Mouse (Mus musculus) heart, postnatal 0 days (tissue): ENCODE measurements at regions not wholly inside any gene's neighbourhood (a gene's known extent, or its start where the extent isn't known, plus 50 kb on each side); places are given as distances from the start of the nearest gene placed in this dataset.
"Not testable (repeated sequence)": the region's sequence is repeated elsewhere in the genome, so short reads cannot be mapped to it uniquely, and the experiment has no call there.

Experiments
- ATAC-seq: fragments of 200-750 bp; cut with Nextera tagmentation; 2 replicates; pipeline ENCODE4 v1.8.0; 2017; ENCODE audit warnings: low read depth, moderate number of reproducible peaks, moderate library complexity; ENCODE audit not compliant: insufficient read depth
- DNase-seq: peaks from one replicate; pipeline ENCODE4 v3.0.0-alpha.2; 2016; ENCODE audit warnings: low spot score
- H3K27ac ChIP-seq: fragments of 300-500 bp; sonication (generic); 2 replicates; pipeline ENCODE4 v1.5.1; 2014; ENCODE audit warnings: low read depth, mild to moderate bottlenecking
- H3K27me3 ChIP-seq: fragments of 300-500 bp; sonication (generic); 2 replicates; pipeline ENCODE4 v1.6.1; 2014; ENCODE audit warnings: low read length, mixed read lengths; ENCODE audit not compliant: control insufficient read depth, insufficient read depth
- H3K36me3 ChIP-seq: fragments of 300-500 bp; sonication (generic); replicated peaks from 2 replicates; pipeline ENCODE4 v1.6.1; 2014; ENCODE audit warnings: low read length, mixed read lengths; ENCODE audit not compliant: control insufficient read depth, insufficient read depth
- H3K4me1 ChIP-seq: fragments of 300-500 bp; sonication (generic); 2 replicates; pipeline ENCODE4 v1.6.1; 2014; ENCODE audit warnings: antibody characterized with exemption; ENCODE audit not compliant: control insufficient read depth, insufficient read depth
- H3K4me2 ChIP-seq: fragments of 300-500 bp; sonication (generic); 2 replicates; pipeline ENCODE4 v1.6.1; 2014; ENCODE audit warnings: low read depth, mild to moderate bottlenecking, low read length, moderate library complexity
- H3K4me3 ChIP-seq: fragments of 300-500 bp; sonication (generic); 2 replicates; pipeline ENCODE4 v1.5.1; 2014; ENCODE audit warnings: low read depth, low read length
- H3K9ac ChIP-seq: fragments of 300-500 bp; sonication (generic); replicated peaks from 2 replicates; pipeline ENCODE4 v1.6.1; 2014; ENCODE audit warnings: low read depth, low read length, mixed read lengths
- H3K9me3 ChIP-seq: fragments of 300-500 bp; sonication (generic); replicated peaks from 2 replicates; pipeline ENCODE4 v1.6.1; 2016; ENCODE audit warnings: low read length; ENCODE audit not compliant: control insufficient read depth
- CTCF ChIP-seq: IDR thresholded peaks from 2 replicates; pipeline ENCODE4 v1.5.1; 2016; ENCODE audit warnings: antibody characterized with exemption, control low read depth, low read depth
- EP300 ChIP-seq: IDR thresholded peaks from 2 replicates; pipeline ENCODE4 v1.6.1; 2016; ENCODE audit warnings: antibody characterized with exemption, low read depth
- WGBS: fragments of 180-500 bp; shearing (Covaris S2); extraction: QIAGEN DNeasy Blood & Tissue Kit; methylation state at CpG from one replicate; pipeline ENCODE4 v1.1.7; 2014; 5-methylcytosine and 5-hydroxymethylcytosine counted together

DNA sequence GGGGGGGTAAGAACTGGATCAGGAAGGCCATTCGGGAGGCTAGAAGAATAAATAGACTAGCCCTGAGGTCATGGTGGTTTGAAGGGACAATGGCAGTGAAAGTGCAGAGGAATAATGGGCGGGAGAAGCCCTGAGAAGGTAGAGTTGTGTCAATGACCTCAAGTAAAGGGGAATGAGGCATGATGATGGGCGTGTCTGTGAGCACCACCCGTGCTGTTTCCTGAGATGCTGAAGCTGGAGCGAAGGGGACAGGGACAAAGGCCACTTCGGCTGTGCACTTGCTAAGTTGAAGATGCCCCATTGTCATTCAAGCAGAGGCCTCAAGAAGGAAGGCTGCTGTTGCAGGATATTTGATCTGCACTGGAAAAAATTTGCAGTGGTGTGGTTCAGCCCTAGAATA is 69.5 kb downstream of the Adra2a start:
- Histone ChIP-seq H3K4me1 (no peaks in the 10 kb centered on the region), H3K27ac (no peak overlapping the region), H3K36me3 (no peaks in the 10 kb centered on the region), H3K27me3 (0 out of 2 replicates have a peak, but pooled peaks cover 10% of the 10 kb centered on the region), H3K4me3 (no peak overlapping the region), H3K9me3 (no peaks in the 10 kb centered on the region), H3K9ac (no peak overlapping the region), H3K4me2 (no peak overlapping the region)
- DNase-seq (no peak), ATAC-seq (no peak)
- 73% methylated on average over 6 of the region's 6 CpGs for whole genome bisulfite sequencing
- TF ChIP-seq EP300 (no peak), CTCF (no peak)

- Histone ChIP-seq H3K4me2 (peak overlapping the region; percentile 63), H3K36me3 (no peaks in the 10 kb centered on the region), H3K9me3 (no peaks in the 10 kb centered on the region), H3K4me1 (no peaks in the 10 kb centered on the region), H3K27ac (no peak overlapping the region), H3K9ac (no peak overlapping the region), H3K4me3 (peak overlapping the region; percentile 54), H3K27me3 (0 out of 2 replicates have a peak, but pooled peaks cover 10% of the 10 kb centered on the region)
- no peak for TF ChIP-seq CTCF
- TF ChIP-seq EP300 = no peak
- WGBS = 9% methylated on average over 22 of the region's 22 CpGs
- peak; percentile 47 for ATAC-seq
- DNase-seq = peak; percentile 18
Observed at GRCm38 (mm10) chr19:54114588-54115317, 70.8 kb downstream of the Adra2a start.

GRCm38 (mm10) chr19:54115335-54115734 is 71.4 kb downstream of the Adra2a start:
- peak overlapping the region; percentile 63 for H3K4me2 ChIP-seq
- no peak for TF ChIP-seq EP300
- TF ChIP-seq CTCF = no peak
- no peaks in the 10 kb centered on the region for H3K4me1 ChIP-seq
- no peak for ATAC-seq
- no peaks in the 10 kb centered on the region for H3K9me3 ChIP-seq
- H3K27ac ChIP-seq = no peak overlapping the region
- no peaks in the 10 kb centered on the region for H3K36me3 ChIP-seq
- H3K9ac ChIP-seq = no peak overlapping the region
- 41% methylated on average over 4 of the region's 4 CpGs for WGBS
- 0 out of 2 replicates have a peak, but pooled peaks cover 10% of the 10 kb centered on the region for H3K27me3 ChIP-seq
- DNase-seq = no peak
- peak overlapping the region; percentile 54 for H3K4me3 ChIP-seq

GRCm38 (mm10) chr19:54116829-54117228 is 72.9 kb downstream of the Adra2a start:
- Histone ChIP-seq H3K4me2 (no peak overlapping the region), H3K27ac (no peak overlapping the region), H3K9me3 (no peaks in the 10 kb centered on the region), H3K27me3 (0 out of 2 replicates have a peak, but pooled peaks cover 4% of the 10 kb centered on the region), H3K4me3 (no peak overlapping the region), H3K4me1 (no peaks in the 10 kb centered on the region), H3K36me3 (no peaks in the 10 kb centered on the region), H3K9ac (no peak overlapping the region)
- no peak for DNase-seq
- WGBS = 66% methylated on average over 4 of the region's 4 CpGs
- TF ChIP-seq CTCF (no peak), EP300 (no peak)
- ATAC-seq = no peak

GRCm38 (mm10) chr19:54117676-54118075 is 73.7 kb downstream of the Adra2a start:
- no peak for TF ChIP-seq CTCF
- no peak for TF ChIP-seq EP300
- ATAC-seq = no peak
- H3K9me3 ChIP-seq = no peaks in the 10 kb centered on the region

DNA sequence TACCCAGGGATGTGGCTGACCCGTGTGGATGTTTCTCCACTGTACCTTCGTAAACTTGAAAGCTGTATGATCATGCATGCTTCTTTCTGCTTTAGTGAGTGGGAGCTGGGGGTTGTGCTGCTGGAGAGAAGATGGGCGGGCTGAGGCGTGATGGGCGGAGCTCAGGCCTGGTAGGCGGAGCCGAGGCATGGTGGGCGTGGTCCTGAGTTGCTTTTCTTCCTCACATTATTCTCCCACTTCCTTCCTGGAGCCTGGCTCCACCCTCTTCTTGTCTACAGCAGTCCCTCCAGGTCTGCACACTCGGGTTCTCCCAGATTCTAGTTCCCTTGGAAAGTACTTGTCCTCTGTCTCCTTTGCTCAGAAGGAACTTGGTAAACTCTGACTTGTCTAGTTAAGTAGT is 79.6 kb downstream of the Adra2a start:
- ATAC-seq (no peak; the same call in 1 of the 2 replicates), DNase-seq (no peak)
- 64% methylated on average over 9 of the region's 9 CpGs for WGBS
- H3K9ac ChIP-seq = no peak overlapping the region
- no peaks in the 10 kb centered on the region for H3K9me3 ChIP-seq
- no peak overlapping the region for H3K27ac ChIP-seq
- no peak overlapping the region for H3K4me3 ChIP-seq
- H3K27me3 ChIP-seq = no peaks in the 10 kb centered on the region
- no peaks in the 10 kb centered on the region for H3K36me3 ChIP-seq
- no peak for TF ChIP-seq CTCF
- no peak for TF ChIP-seq EP300
- no peaks in the 10 kb centered on the region for H3K4me1 ChIP-seq
- H3K4me2 ChIP-seq = no peak overlapping the region

More at GRCm38 (mm10) chr19:54117676-54118075, 73.7 kb downstream of the Adra2a start:
- H3K27me3 ChIP-seq = 0 out of 2 replicates have a peak, but pooled peaks cover 4% of the 10 kb centered on the region
- DNase-seq = no peak
- no peaks in the 10 kb centered on the region for H3K36me3 ChIP-seq
- no peaks in the 10 kb centered on the region for H3K4me1 ChIP-seq
- no peak overlapping the region for H3K4me3 ChIP-seq
- no peak overlapping the region for H3K4me2 ChIP-seq
- H3K27ac ChIP-seq = no peak overlapping the region
- 73% methylated on average over 11 of the region's 11 CpGs for WGBS
- no peak overlapping the region for H3K9ac ChIP-seq

- not testable (repeated sequence) for DNase-seq, H3K9ac ChIP-seq, H3K36me3 ChIP-seq, H3K27ac ChIP-seq, H3K27me3 ChIP-seq, H3K4me2 ChIP-seq, H3K4me3 ChIP-seq, H3K4me1 ChIP-seq, ATAC-seq, H3K9me3 ChIP-seq
- WGBS = 88% methylated on average over 1 of the region's 1 CpGs
Observed at GRCm38 (mm10) chr19:54151766-54152165, 107.8 kb downstream of the Adra2a start.
